Mouse (Mus musculus) limb, embryonic 12.5 days (tissue): ENCODE results near the gene Glrx. TPM values are rescaled to one million over a fixed set of nuclear protein-coding genes. Genes with fewer than 3 reads are reported as not detected.
"Not testable (repeated sequence)": the region's sequence is repeated elsewhere in the genome, so short reads cannot be mapped to it uniquely, and the experiment has no call there.

Source experiments
- ATAC-seq: fragments of 200-750 bp; cut with Nextera tagmentation; 2 replicates; pipeline ENCODE4 v1.8.0; 2017; ENCODE audit warnings: low read depth, moderate TSS enrichment; ENCODE audit not compliant: insufficient number of reproducible peaks, insufficient read depth, low FRiP score, low TSS enrichment
- H3K27ac ChIP-seq: fragments of 300-500 bp; sonication (generic); 2 replicates; pipeline ENCODE4 v1.5.1; 2016; ENCODE audit warnings: mild to moderate bottlenecking, moderate library complexity
- H3K27me3 ChIP-seq: fragments of 300-500 bp; sonication (generic); 2 replicates; pipeline ENCODE4 v1.6.1; 2016; ENCODE audit warnings: mild to moderate bottlenecking, moderate library complexity
- H3K36me3 ChIP-seq: fragments of 300-500 bp; sonication (generic); 2 replicates; pipeline ENCODE4 v1.6.1; 2016; ENCODE audit warnings: mild to moderate bottlenecking, moderate library complexity
- H3K4me1 ChIP-seq: fragments of 300-500 bp; sonication (generic); replicated peaks from 2 replicates; pipeline ENCODE4 v1.6.1; 2016
- H3K4me2 ChIP-seq: fragments of 300-500 bp; sonication (generic); 2 replicates; pipeline ENCODE4 v1.6.1; 2016; ENCODE audit warnings: mild to moderate bottlenecking, moderate library complexity
- H3K4me3 ChIP-seq: fragments of 300-500 bp; sonication (generic); replicated peaks from 2 replicates; pipeline ENCODE4 v1.5.1; 2016; ENCODE audit warnings: mild to moderate bottlenecking
- H3K9ac ChIP-seq: fragments of 300-500 bp; sonication (generic); replicated peaks from 2 replicates; pipeline ENCODE4 v1.6.1; 2016; ENCODE audit warnings: mild to moderate bottlenecking, moderate library complexity
- H3K9me3 ChIP-seq: fragments of 300-500 bp; sonication (generic); 2 replicates; pipeline ENCODE4 v1.6.1; 2016; ENCODE audit warnings: mild to moderate bottlenecking, moderate library complexity
- whole genome bisulfite sequencing: fragments of 180-500 bp; shearing (Covaris S2); methylation state at CpG from one replicate; pipeline ENCODE4 v1.1.7; 2016; 5-methylcytosine and 5-hydroxymethylcytosine counted together
- polyA plus RNA-seq: library from polyadenylated mRNA; unstranded; fragments of >200 nt; fragmentation: Nextera tagmentation; extraction: Ambion mirVana; gene quantifications from 2 replicates; pipeline ENCODE4 v1.2.1, GENCODE M21; 2016

Gene Glrx
- polyA plus RNA-seq, 1 experiment from 2014 or later = 31.2 TPM

- no peak overlapping the region for H3K9ac ChIP-seq
- no peaks in the 10 kb centered on the region for H3K4me1 ChIP-seq
- H3K27me3 ChIP-seq = no peaks in the 10 kb centered on the region
- ATAC-seq = no peak
- H3K27ac ChIP-seq = no peak overlapping the region
- no peak overlapping the region for H3K4me3 ChIP-seq
- peaks cover 36% of the 10 kb centered on the region for H3K36me3 ChIP-seq
- H3K9me3 ChIP-seq = no peaks in the 10 kb centered on the region
- no peak overlapping the region for H3K4me2 ChIP-seq
Measured at GRCm38 (mm10) chr13:75865486-75866184, 26.0 kb downstream of the Glrx start.

DNA sequence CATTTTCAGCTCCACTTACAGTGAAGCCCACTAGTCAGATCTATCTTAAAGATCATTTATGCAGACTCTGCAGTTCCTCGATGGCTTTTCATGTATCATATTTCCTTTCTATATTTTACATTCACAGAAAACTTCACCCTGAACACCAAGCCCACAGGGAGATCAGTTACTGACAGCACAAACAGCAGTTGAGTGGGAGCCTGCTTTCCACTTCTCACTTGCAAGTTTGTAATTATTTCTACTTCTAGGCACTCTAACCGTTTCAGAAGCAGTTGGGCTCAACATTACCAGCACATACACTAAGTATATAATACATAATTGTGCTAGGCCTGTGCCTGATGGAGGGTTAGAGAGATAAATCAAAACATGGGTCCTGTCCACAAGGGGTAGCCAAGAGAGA lies 28.2 kb downstream of the Glrx start:
- Histone ChIP-seq H3K27ac (no peak overlapping the region), H3K9me3 (no peaks in the 10 kb centered on the region), H3K36me3 (peaks cover 56% of the 10 kb centered on the region), H3K4me3 (no peak overlapping the region), H3K27me3 (no peaks in the 10 kb centered on the region), H3K9ac (no peak overlapping the region), H3K4me2 (no peak overlapping the region), H3K4me1 (no peaks in the 10 kb centered on the region)
- 90% methylated on average over 2 of the region's 2 CpGs for WGBS
- no peak for ATAC-seq

- Histone ChIP-seq H3K27ac (no peak overlapping the region), H3K9me3 (no peaks in the 10 kb centered on the region), H3K27me3 (no peaks in the 10 kb centered on the region), H3K4me3 (no peak overlapping the region), H3K9ac (no peak overlapping the region), H3K36me3 (peaks cover 80% of the 10 kb centered on the region), H3K4me2 (no peak overlapping the region), H3K4me1 (no peaks in the 10 kb centered on the region)
- no peak for ATAC-seq
- 92% methylated on average over 4 of the region's 4 CpGs for WGBS
Measured at GRCm38 (mm10) chr13:75874608-75875376, 35.1 kb downstream of the Glrx start.

GRCm38 (mm10) chr13:75876188-75876587 lies 36.5 kb downstream of the Glrx start:
- not testable (repeated sequence) for H3K27me3 ChIP-seq, H3K4me2 ChIP-seq, ATAC-seq, H3K27ac ChIP-seq, H3K4me1 ChIP-seq, H3K9me3 ChIP-seq, H3K4me3 ChIP-seq, H3K9ac ChIP-seq
- H3K36me3 ChIP-seq = peaks cover 82% of the 10 kb centered on the region
- WGBS = 67% methylated on average over 6 of the region's 7 CpGs

- Histone ChIP-seq H3K27me3 (no peaks in the 10 kb centered on the region), H3K27ac (no peak overlapping the region), H3K4me3 (no peak overlapping the region), H3K4me1 (no peaks in the 10 kb centered on the region), H3K4me2 (no peak overlapping the region), H3K36me3 (peaks cover 81% of the 10 kb centered on the region), H3K9me3 (no peaks in the 10 kb centered on the region), H3K9ac (no peak overlapping the region)
- WGBS = 88% methylated on average over 6 of the region's 6 CpGs
- ATAC-seq = no peak
Measured at GRCm38 (mm10) chr13:75876592-75876991, 36.9 kb downstream of the Glrx start.

DNA sequence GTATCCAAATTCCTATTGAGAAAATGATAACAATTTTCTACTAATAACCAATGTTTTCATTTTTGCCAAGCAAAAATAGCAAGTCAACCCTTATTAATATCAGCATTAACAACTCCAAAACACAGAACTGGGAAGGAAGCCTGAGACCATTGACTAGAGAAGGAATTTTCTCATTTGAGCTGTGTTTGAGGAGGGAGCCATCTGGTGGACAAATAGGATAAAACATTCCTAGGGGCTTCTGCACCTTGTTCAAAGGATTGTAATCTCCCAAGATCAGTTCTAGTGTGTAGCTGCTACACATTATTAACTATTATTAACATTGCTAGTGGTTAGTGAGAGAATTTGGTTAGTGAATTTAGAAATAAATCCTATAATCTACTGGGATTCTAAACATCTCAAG lies 38.2 kb downstream of the Glrx start:
- peaks cover 78% of the 10 kb centered on the region for H3K36me3 ChIP-seq
- no peak for ATAC-seq

GRCm38 (mm10) chr13:75879756-75880155 lies 40.1 kb downstream of the Glrx start:
- Histone ChIP-seq H3K27me3 (no peaks in the 10 kb centered on the region), H3K4me1 (no peaks in the 10 kb centered on the region), H3K27ac (no peak overlapping the region), H3K9ac (no peak overlapping the region), H3K36me3 (peaks cover 75% of the 10 kb centered on the region), H3K4me3 (no peak overlapping the region), H3K4me2 (no peak overlapping the region), H3K9me3 (no peaks in the 10 kb centered on the region)
- 84% methylated on average over 3 of the region's 3 CpGs for WGBS
- no peak for ATAC-seq

More for the DNA sequence above, 38.2 kb downstream of the Glrx start:
- no peak overlapping the region for H3K4me2 ChIP-seq
- H3K27me3 ChIP-seq = no peaks in the 10 kb centered on the region
- no peak overlapping the region for H3K27ac ChIP-seq
- H3K4me1 ChIP-seq = no peaks in the 10 kb centered on the region
- no peaks in the 10 kb centered on the region for H3K9me3 ChIP-seq
- H3K9ac ChIP-seq = no peak overlapping the region
- no peak overlapping the region for H3K4me3 ChIP-seq

DNA sequence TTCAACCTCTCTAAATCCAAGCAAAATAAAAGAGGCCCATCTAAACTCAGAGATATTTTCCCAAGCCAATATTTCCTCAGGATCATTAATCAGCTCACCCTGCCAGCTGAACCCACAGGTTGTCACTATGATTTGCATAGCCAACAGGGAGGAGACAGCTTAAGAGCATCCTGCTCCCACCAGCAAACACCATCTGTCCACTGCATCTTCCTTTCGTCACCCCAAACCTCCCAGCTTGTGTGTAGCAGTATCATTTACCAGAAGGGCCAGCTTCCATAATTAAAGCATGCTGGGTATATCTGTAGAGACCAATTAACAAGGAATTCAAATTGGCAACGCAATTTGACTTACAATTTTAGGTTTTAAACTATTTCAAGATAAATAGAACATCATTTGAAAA lies 40.8 kb downstream of the Glrx start:
- 92% methylated on average over 2 of the region's 2 CpGs for WGBS
- no peak overlapping the region for H3K27ac ChIP-seq
- no peaks in the 10 kb centered on the region for H3K9me3 ChIP-seq
- no peak overlapping the region for H3K4me3 ChIP-seq
- no peaks in the 10 kb centered on the region for H3K27me3 ChIP-seq
- no peak for ATAC-seq
- H3K4me1 ChIP-seq = no peaks in the 10 kb centered on the region
- no peak overlapping the region for H3K9ac ChIP-seq
- H3K4me2 ChIP-seq = no peak overlapping the region
- peaks cover 78% of the 10 kb centered on the region for H3K36me3 ChIP-seq

GRCm38 (mm10) chr13:75883792-75884191 lies 44.1 kb downstream of the Glrx start:
- 88% methylated on average over 3 of the region's 3 CpGs for WGBS
- H3K27me3 ChIP-seq = no peaks in the 10 kb centered on the region
- no peak overlapping the region for H3K9ac ChIP-seq
- no peak for ATAC-seq
- no peak overlapping the region for H3K27ac ChIP-seq
- no peaks in the 10 kb centered on the region for H3K4me1 ChIP-seq
- H3K4me2 ChIP-seq = no peak overlapping the region
- H3K4me3 ChIP-seq = no peak overlapping the region
- H3K36me3 ChIP-seq = peaks cover 80% of the 10 kb centered on the region
- peaks cover 15% of the 10 kb centered on the region for H3K9me3 ChIP-seq

DNA sequence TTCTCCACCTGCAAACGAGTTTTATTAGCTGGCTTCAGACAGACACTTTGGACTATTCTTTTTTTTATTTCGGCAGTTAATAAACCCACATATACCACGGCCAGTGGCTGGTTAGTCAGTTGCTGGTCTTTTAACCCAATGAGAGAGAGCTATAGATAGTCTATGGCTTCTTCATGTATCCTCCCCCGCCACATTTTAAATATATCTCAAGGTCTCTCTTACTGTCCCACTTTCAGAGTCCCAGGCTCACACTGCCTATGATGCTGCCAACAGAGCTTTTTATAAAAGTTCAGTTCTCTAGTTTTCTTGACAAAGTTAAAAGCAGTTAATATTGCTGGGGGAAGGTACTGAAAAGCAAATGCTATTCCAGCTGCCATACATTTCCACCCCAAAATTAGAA lies 52.2 kb downstream of the Glrx start:
- WGBS = 94% methylated on average over 4 of the region's 4 CpGs
- Histone ChIP-seq H3K27me3 (no peaks in the 10 kb centered on the region), H3K36me3 (peaks cover 81% of the 10 kb centered on the region), H3K4me2 (no peak overlapping the region), H3K27ac (no peak overlapping the region), H3K9ac (no peak overlapping the region), H3K9me3 (peaks cover 6% of the 10 kb centered on the region; the same call in 1 of the 2 replicates), H3K4me3 (no peak overlapping the region), H3K4me1 (no peaks in the 10 kb centered on the region)
- no peak for ATAC-seq

DNA sequence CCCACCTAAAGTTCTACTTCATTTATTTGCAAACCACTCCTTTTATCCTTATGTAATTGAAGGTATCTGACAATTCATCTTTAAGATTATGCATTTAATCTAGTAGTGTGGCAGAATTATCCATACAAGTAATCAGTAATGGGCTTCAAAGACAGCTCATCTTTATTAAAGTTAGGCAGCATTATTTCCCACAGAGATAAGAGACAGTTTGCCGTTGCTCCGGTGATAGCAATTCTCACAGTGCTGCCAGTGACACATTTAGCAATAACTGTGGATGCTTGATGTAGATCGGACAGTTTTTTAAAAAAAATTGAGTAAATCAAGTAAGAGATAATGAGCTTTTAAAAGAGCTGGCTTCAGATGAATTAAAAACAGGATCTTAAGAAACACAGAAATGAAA lies 52.6 kb downstream of the Glrx start:
- no peaks in the 10 kb centered on the region for H3K4me1 ChIP-seq
- no peaks in the 10 kb centered on the region for H3K27me3 ChIP-seq
- 96% methylated on average over 3 of the region's 3 CpGs for WGBS
- no peak overlapping the region for H3K4me3 ChIP-seq
- no peak overlapping the region for H3K4me2 ChIP-seq
- no peak overlapping the region for H3K9ac ChIP-seq
- H3K36me3 ChIP-seq = peaks cover 80% of the 10 kb centered on the region
- ATAC-seq = no peak
- H3K9me3 ChIP-seq = peaks cover 2% of the 10 kb centered on the region; the same call in 1 of the 2 replicates
- no peak overlapping the region for H3K27ac ChIP-seq
